Mouse (Mus musculus) spleen, postnatal 4 days (tissue): Measurements from ENCODE around the gene Ccl17.
A peak's percentile ranks its signal among the peaks of the same experiment; 100 is the strongest.

Experiments used
- DNase-seq, 2 experiments: peaks; one replicate each; pipeline ENCODE4 v3.0.0; 2022; ENCODE audit warnings: low spot score in 2 of 2

Gene Ccl17

DNA sequence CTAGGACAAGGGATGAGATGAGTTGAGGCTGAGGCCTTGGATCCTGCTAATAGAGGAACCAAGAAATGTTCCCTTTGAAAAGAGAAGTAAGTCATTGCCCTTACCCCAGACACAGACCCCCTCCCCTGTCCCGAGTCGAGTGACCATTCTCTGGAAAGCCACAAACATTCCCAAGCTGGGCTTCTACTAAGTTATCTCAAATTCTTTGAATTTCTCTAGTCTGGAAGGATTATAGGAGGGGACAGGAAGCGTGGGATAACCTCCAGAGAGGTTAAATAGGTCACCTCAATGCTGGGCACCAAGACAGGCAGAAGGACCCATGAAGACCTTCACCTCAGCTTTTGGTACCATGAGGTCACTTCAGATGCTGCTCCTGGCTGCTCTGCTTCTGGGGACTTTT is at the start of gene Ccl17:
Gene Ccl17 (plus strand): TSS at position 301 of the 400 bp plus-strand sequence.
- DNase-seq: no peak

DNA sequence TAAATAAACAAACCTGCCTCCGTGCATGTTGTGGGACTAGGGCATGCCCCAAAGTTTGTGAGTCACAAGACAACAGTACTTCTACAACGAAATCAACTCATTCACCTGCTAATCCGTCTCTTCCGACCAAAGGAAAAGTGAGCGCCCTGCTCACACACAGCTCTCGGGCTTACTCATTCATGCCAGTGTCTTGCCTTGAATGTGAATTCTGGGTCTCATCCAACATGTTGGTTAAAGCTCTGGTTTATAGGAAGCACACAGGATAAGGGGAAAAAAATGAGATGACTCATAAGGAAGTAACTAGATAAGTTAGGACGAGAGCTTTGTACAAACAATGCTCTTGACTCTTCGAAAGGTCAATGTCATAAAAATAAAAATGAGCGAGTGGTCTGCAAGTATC is 43.2 kb upstream of the Ccl17 start:
- DNase-seq: no peak

DNA sequence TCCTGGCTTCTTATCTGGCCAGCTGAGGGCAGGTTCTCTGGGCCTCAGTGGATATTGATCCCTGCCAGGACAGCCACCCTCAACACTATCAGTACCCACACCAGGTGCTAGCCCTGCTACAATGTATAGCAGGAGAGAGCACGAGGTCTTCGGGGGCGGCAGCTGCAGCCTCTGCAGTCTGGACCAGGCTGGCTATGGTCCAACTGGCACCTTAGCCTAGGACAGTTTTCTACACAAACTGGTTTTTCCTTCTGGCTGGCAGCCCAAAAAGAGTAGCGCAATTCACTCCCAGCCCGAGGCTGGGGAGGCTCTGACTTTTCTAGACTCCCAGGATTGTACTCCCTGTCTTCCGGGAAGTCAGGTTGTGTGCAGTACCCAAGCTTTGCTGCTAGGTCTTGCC is 39.3 kb upstream of the Ccl17 start:
- DNase-seq: peak in 1 of 2 experiments; percentile 26

DNA sequence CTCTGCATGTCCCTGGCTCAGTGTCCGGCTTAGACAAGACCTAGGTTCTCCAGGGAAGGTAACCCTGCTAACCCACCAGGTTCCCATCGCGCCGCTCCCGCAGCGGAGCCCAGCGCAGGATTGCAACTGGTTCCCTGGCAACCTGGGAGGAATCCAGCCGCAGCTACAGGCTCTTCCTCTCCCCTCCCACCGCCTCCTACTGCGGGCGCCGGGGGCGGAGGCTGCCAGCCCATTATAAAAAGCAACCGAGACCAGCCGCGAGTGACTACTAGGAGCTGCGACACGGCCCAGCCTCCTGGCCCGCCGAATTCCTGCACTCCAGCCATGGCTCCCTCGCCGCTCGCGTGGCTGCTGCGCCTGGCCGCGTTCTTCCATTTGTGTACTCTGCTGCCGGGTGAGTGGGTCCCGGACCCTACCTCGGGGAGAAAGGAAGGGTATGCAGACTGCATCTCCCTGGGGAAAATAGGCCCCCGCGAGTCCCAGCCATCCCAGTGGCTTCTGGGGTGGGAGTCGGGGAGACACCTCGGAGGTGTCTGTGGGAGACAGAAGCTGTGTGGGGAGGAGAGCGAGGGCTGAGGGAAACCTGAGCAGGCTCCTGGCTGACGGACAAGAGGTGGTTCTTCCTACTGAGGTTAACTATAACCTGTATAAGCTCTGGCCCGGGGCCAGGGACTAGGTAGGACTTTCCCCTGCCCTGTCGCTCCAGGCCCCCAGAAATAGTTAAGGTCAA is 38.1 kb upstream of the Ccl17 start, which contains the start of gene Cx3cl1:
Gene Cx3cl1 (plus strand): TSS at position 69 of the 730 bp plus-strand sequence.
- no peak for DNase-seq

DNA sequence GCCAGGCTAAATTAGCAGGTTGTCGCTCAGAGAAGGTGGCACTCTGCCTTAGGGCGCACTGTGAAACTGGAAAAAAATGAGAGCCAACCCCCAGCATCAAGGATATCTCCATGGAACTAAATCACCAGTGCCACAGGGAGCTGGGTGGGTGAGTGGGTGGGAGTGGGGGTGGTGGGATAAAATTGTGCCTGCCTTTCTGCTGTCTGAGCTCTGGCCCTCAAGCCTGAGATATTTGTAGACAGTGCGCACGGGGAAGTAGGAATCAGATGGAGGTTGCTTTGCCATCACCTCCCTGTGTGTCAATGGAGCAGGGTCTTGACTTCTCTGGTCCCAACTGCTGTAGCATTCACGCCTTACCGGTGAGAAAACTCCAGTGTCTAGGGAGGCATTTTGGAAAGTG is 37.2 kb upstream of the Ccl17 start:
- no peak for DNase-seq

DNA sequence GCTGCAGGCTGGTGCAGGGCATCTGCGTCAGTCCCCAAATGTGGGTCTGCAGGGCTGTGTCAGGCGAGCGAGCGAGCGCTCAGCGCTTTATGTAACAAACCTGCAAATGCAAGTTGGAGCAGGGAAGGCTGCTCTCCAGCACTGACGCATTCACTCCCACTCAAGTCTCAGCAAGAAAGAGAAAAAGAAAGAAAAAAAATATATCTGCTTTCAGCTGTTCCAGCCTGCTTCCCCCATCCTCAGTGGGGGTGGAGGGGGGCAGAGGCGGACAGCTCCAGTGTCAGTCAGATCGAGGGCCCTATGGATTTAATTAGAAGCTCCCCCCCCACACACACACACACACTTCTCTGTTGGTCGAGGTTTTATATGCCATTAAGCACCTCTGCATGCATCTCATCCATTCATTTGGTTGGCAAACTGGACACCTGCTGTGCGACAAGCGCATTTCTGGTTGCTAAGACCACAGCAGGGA is 36.5 kb upstream of the Ccl17 start:
- no peak for DNase-seq

DNA sequence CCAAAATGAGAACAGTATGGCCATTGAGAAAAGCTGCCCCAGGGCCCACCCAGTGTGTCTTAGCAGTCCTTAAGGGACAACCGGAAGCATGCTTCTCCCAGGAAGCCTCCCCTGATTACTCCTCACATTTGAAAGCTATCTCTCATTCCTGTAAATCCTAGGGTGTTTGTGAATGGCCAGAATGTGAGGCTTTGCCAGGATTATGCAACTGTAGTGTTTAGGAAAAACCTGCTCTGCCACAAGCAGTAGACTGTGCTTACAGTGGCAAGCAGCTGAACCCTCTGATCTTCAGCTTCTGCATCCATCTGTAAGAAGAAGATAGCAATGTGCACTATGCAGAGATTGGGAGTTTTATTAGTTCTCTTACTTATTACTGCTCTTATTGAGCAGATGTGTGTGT is 35.7 kb upstream of the Ccl17 start:
- DNase-seq: no peak

DNA sequence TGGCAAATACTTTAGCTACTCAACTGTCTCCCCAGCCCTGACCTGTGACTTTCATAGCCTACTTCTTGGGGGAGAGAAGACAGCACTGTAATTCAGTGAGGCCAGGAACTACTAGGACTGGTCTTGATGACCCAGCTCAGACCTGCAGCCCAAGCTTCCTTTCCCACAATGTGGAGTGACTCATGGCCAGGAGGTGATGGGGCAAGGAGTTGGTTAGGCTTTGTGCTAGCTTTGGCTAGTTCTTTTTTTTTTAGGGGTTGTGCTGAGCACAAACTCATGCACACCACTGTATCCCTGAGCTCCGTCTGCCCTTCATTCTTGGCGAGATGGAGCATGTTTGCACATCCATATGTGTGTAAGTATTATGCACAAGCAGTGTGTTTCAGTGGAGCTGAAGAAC is 33.9 kb upstream of the Ccl17 start:
- DNase-seq: no peak

DNA sequence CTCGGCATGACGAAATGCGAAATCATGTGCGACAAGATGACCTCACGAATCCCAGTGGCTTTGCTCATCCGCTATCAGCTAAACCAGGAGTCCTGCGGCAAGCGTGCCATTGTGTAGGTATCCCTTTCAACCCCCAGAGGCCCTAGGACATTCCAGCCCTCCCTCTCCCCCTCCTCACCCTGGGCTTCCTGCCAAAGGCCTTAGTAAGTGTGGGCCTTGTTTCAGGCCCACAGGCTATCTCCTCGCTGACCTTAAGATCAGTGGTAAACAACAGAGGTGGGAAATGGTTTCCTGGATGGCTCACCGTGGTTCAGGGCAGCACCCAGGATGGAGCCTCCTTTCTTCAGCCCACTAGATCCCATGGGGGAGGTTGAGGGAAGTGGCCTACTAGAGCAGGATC is 32.2 kb upstream of the Ccl17 start:
- no peak for DNase-seq

DNA sequence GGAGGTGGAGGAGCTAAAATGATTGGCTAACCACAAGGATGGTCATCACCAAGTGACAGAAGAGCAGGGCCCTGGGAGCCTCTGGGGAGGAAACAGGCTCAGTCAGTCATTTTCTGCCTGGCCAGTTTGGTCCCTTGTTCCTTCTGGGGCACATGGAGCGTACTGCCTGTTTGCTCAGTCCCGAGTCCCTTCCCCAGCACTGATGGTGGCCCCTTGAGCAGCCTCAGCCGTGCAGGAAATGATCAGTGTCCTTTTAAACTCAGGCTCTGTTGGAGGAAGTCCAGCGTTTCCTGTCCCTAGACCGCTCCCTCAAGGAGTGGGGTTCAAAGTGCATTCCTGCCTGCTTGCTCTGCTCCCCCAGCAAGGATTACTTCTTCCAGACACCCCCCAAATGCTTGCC is 31.8 kb upstream of the Ccl17 start:
- no peak for DNase-seq

DNA sequence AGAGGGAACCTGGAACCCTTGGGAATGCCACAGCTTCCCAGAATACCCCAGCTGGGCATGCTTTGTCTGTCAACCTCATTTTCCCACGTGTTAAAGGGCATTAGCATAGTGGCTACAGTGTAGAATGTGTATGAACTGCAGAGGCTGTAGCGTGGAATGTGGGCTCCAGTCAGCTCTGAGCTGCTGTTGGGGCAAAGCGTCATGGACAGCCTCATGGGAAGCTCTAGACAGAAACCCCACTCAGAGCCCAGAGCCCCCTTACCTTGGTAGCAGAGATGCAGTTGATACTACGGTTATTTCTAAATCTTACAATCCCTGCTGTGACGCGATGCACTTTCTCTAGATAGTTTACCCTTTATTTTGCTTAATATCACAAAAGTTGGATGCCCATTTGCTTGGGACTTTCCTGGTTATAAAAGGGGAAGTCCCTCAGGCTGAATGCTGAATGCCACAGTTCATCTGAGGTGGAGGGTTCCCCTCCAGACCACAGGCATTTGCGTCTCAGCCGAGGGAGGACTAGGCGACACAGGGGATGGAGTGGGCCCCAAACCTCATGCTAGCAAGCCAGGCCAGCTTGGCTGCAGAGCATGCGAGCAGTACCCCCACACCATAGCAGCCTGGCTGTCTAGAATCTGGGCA is 31.2 kb upstream of the Ccl17 start:
- DNase-seq: no peak

DNA sequence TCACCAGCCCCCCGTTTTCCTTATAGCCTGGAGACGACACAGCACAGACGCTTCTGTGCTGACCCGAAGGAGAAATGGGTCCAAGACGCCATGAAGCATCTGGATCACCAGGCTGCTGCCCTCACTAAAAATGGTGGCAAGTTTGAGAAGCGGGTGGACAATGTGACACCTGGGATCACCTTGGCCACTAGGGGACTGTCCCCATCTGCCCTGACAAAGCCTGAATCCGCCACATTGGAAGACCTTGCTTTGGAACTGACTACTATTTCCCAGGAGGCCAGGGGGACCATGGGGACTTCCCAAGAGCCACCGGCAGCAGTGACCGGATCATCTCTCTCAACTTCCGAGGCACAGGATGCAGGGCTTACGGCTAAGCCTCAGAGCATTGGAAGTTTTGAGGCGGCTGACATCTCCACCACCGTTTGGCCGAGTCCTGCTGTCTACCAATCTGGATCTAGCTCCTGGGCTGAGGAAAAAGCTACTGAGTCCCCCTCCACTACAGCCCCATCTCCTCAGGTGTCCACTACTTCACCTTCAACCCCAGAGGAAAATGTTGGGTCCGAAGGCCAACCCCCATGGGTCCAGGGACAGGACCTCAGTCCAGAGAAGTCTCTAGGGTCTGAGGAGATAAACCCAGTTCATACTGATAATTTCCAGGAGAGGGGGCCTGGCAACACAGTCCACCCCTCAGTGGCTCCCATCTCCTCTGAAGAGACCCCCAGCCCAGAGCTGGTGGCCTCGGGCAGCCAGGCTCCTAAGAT is 30.5 kb upstream of the Ccl17 start:
- no peak for DNase-seq

DNA sequence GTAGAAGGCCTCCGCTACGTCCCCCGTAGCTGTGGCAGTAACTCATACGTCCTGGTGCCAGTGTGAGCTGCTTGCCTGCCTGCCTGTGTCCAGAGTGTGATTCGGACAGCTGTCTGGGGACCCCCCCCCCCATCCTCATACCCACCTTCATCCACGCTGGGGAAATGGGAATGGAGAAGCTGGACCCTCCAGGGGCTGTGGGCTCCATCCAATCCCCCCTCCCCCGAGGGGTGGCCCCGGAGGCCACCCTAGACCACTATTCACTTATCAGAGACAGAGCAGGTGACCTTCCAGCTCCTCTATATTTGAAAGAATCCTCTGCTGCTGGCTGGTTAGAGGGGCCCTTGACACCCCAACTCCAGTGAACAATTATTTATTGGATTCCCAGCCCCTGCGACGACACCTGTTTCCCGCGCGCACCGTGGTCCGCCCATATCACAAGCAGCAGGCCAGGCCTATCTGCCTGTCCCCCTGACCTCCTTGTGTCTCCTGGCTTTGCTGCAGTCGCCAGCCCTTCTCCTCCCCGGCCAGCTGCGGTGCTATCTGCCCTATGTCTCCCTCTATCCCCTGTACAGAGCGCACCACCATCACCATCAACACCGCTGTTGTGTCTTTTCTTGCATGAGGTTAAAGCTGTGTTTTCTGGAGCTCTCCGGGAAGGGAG is 29.6 kb upstream of the Ccl17 start:
- DNase-seq: no peak

DNA sequence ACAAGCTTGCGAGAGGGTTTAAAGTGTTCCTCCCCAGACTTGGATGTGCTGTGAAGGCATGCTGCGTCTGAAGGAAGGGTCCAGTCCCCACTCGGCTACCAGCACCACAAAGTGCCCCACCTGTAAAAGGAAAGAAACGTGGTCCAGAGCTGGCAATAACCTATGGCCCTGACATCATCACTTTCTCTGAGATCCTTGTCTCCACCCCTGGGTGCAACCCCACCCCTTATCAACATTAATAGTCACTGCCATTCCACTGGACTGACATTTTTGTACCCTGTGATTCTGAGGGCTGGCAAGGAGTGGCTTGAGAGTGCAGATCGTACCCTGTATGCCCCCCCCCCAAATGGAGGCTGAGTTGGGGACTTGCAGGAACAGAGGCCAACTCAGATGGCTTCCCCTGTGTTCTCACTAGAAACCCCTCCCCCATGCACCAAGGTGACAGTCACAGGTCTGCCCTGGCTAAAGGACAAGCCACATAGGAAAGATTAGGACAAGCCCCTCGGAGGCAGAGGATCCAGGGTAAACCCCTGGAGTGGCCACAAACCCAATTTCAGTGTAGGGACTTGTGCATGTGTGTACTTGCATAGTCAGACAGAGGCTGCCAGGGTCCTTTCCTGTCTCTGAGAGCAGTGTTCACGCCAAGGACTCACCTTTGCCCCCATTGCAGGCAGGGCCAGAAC is 29.0 kb upstream of the Ccl17 start:
- no peak for DNase-seq

DNA sequence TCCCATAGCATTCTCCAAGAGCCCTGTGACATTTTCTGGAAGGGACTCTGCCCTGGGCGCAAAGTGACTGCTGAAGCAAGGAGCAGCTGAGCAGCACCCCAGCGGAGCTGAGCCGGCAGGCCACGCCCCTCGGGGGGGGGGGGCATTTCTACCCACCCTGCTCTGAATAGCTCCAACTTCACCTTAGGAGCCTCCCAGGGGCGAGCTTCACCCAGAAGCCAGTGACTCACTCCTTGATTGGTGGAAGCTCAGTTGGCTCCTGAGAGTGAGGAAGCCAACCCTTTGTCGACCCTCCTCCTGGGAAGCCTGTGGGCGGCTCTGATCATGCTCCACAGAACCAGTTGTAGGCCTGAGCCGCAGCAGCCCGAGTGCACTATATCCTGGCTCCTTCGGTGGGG is 28.4 kb upstream of the Ccl17 start:
- DNase-seq: no peak

DNA sequence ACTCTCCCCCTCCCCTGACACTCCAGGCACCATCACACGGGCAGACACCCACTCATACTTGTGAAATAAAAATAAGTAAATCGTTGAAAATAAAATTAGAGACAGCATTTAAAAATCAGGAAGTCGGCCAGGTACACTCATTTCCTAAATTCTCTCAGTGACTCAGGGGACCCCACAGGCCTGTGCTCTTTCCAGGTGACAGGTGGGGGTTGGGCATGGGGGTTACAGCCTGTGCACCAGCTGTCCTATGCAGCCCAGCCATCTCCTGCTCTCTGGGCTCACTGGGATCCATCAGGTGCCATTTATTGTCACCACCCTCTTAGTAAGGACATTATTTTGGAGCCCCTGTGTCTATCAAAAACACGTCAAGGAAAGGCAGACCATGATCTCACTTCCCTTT is 26.4 kb upstream of the Ccl17 start:
- DNase-seq: no peak

DNA sequence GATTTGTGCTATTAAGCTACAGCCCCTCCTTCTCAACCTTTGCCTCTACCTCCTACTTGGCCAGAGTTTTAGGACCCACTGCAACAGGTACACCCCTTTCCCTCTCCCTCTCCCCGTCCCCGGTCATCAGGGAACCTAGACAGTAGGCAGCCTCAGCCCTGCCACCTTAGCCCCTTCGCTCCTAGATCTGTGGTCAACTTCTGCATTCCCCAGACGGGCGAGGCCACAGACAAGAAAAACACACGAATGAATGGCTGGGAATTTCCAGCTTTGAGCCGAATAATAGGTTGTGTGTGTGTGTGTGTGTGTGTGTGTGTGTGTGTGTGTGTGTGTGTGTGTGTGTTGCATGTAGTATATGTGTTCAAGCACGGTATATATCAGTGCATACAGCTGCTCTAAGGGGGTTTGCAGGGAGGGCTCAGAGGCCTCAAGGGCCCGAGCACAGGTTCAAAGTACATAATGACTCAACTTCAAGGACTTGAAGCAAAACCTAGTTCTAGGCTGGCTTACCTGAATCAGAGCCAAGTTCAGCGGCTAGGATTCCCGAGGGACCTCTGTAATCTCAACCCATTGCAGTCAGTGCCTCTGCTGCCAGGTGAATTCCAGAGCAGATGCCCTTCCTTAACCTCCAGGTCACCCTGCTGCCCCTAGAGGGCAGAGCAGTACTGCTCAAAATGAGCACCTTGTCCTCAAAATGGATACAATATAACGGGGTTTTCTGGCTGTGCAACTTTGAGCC is 24.8 kb upstream of the Ccl17 start:
- DNase-seq: peak; percentile 82 to 83

DNA sequence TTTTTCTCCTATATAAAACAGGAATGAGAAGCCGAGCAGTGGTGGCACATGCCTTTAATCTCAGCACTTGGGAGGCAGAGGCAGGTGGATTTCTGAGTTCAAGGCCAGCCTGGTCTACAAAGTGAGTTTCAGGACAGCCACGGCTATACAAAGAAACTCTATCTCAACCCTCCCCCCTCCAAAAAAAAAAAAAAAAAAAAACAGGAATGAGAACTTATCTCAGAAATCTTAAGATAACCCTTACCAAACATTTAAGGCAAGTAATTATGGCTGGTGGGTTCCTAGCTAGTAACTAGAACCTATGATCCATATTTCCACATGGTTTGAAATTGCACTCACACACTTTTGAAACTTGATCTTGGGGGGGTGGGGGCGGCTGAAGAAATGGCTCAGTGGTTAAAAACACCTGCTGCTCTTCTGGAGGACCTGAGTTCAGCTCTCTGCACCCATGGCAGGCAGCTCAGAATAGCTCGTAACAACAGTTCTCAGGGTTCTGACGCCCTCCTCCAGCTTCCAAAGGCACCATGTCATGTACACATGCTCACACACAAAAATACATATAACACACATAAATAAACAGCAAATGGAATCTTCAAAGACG is 24.2 kb upstream of the Ccl17 start:
- DNase-seq: peak in 1 of 2 experiments; percentile 12

DNA sequence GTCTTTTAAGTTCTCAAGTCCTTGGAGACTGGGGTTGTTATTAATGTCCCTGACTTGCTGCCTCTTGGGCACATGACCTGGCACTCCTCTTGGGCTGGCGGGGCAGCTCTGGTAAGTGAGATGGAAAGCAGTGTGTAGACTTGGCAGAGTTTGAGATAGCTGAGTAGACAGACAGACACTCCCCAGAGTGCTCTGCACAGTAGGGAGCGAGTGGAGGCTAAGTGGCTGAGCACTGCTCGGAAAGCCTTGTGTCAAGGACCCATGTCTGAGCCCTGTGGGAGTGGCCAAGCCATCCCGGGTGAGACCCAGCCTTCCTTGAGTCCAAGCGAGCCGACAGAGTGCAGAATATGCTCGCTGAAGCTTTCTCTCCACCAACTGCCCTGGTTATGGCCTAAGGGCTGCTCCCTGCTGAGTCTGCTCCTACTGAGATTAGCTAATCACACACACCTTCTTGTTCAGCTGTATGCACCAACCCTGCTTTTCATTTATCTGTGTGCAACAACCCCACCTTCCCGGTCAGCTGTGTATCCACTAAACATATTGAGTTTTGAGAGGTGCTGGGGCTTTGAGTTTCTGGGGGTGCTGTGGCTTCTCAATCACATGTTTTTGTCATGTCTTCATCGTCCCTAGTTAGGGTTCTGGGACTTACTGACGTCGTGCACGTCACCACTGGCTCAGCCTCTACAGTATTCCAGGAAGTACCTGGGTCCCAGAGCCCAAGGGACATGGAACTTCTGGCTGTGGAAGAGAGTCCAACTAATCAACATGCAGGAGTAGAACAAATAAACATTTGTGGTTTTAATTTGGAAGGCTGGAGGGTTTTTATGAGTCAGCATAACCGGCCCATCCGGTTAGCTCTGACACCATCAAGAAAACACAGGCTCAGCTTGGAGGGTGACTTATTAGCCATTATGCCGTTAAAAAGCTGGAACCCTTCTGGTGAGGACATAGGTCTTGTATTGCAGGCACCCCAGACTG is 22.4 kb upstream of the Ccl17 start:
- peak; percentile 82 to 87 for DNase-seq
